Mouse (Mus musculus) right cerebral cortex, postnatal 25 days (tissue): ENCODE measurements at regions not wholly inside any gene's neighbourhood (a gene's known extent, or its start where the extent isn't known, plus 50 kb on each side); places are given as distances from the start of the nearest gene placed in this dataset.
A peak's percentile ranks its signal among the peaks of the same experiment; 100 is the strongest.

Source experiments
- DNase-seq: peaks from one replicate; pipeline ENCODE4 v3.0.0; 2022

GRCm38 (mm10) chr3:34458766-34459165 is 191.4 kb upstream of the Sox2 start:
- no peak for DNase-seq

GRCm38 (mm10) chr3:34457821-34458220 is 192.4 kb upstream of the Sox2 start:
- DNase-seq, result no peak

DNA sequence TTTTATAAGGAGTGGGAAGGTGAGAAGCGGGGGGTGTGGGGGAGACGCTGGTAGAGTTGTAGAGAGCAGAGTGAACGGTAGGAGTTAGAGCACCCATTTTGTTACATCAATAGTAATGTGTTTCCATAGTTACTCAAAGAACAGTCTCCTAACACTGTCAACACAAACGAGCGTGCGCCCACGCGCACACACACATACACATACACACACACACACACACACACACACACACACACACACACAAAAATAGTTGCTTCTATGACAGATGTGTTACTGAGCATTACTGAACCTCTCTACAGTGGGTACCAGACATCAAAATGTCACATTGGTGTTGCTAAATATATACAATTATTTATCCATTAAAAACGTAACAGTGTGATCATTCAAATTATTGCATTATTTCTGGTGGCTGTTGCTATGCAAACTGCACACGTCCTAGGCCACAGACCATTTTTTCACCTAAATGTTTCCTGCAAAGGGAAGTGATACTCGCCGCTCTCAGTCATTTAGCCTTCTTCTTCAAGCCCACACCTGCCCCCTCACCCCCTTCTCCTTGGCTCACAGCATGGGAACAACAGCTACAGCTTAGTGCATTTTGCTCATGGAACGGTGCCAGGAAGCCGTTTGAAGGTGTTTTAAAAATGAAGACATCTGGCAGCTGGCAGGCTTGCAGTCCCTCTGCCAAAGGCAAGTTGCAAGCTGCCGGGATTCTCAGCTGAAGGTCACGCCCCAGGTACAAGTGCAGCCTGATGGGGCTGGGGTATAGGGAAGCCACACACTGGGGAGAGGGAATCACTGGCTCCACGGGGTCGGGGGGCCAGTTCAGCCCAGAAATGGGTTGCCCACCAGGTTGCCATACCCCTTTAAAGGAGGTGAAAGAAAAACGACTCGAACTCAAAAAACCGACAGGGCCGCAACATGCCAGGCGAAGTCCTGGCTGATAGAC is 193.4 kb upstream of the Sox2 start:
- no peak for DNase-seq

GRCm38 (mm10) chr3:34454026-34454624 is 196.1 kb upstream of the Sox2 start:
- DNase-seq, result no peak

GRCm38 (mm10) chr3:34445354-34445753 is 204.9 kb upstream of the Sox2 start:
- DNase-seq, result no peak

- no peak for DNase-seq
Measured at GRCm38 (mm10) chr3:34444802-34445201, 205.4 kb upstream of the Sox2 start.

GRCm38 (mm10) chr3:34443731-34444628 is 206.2 kb upstream of the Sox2 start:
- DNase-seq, result peak; percentile 34

DNA sequence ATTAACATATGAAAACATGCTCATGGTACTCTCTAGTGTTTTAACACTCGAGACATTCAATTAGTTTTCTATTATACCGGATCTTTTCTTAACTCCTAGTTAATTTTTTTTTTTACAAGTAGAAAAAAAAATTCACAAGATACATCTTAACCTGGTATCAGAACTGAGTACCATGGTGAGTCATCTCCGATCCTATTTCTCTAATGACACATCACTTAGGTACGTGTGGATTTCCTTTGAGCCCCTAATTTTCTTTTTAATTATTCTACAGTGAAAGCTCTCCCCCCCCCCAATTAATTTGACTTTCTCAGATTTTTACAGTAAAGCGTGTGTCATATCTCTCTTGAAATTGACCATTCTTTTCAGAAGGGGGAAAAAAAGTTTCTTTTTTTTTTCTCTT is 206.9 kb upstream of the Sox2 start:
- DNase-seq, result no peak

DNA sequence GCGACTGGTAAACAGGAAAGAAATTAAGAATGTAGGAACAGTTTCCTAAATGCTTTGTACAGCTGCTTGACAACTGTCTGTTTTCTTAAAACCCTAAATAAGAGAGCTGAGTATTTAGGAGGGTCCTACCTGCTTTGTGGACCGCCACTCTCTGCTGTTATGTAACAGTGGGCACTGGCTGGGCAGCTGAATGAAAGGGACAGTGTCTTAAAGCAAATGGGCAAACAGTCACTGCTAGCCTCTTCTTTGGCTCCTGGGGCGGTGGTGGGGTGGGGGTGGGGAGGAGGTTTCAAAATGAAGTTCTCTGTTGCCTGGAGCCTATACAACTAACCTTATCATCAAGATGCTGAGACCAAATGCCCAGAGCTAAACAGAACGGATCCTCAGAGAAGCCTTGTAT is 208.4 kb upstream of the Sox2 start:
- DNase-seq, result no peak

- no peak for DNase-seq
Measured at GRCm38 (mm10) chr3:34441266-34441665, 208.9 kb upstream of the Sox2 start.

DNA sequence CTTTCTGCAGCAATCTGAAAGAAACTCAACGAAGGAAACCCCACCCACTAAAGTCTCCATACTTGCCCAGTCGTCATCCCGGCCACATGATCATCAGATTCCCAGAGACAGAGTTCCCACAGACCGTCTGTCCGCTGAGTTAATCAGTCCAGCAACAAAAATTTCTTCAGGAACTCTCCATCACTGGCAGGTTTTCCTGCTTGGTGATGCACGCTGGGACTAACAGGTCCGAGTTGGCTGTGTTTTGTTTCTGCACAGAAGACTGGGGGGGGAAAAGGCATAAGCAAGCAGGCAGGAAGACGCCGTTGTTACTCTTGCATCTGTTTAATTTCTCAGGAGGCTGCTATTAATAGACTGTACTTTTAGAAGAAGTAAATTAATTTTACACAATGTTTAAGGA is 215.3 kb upstream of the Sox2 start:
- DNase-seq, result no peak

- DNase-seq, result no peak
Measured at GRCm38 (mm10) chr3:34427967-34428366, 222.2 kb upstream of the Sox2 start.

GRCm38 (mm10) chr3:34427495-34427894 is 222.7 kb upstream of the Sox2 start:
- no peak for DNase-seq

- no peak for DNase-seq
Measured at GRCm38 (mm10) chr3:34426955-34427354, 223.2 kb upstream of the Sox2 start.

GRCm38 (mm10) chr3:34411915-34412306 is 238.3 kb upstream of the Sox2 start:
- DNase-seq, result no peak

DNA sequence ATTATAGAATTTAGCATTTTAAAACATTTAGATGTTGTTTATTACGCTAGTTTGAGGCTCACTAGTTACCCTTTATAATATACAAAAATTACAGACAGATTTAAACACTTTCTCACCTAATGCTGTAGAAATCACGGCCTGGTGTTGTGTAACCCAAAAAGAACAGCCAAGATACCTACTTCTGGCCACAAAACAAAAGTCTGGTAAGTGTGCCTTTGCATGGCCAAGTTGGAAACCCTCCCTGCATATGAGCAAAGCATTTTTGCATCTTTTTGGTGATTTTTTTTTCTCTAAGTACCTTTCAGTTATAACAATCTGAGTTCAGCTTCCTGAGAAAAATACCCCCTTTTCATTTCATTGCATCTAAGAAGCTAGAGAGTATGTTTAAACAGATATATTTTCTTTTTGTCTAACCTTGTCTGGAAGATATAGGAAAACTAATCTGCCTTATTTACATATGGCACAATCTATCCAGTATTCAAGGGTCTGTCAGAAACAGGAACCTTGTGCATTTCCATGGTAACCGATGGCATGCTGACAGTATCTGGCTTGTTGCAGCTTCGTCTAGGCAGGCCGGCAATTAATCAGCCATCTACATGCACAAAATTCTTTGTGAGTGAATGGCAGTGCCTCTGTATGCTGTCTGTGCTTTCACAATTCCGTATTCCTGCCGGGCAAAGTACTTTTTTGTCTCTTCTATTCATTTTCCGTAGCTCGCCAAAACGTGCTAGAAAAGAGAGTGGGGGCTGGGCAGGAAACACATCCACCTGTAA is 238.9 kb upstream of the Sox2 start:
- DNase-seq, result peak; percentile 6

GRCm38 (mm10) chr3:34403586-34403985 is 246.6 kb upstream of the Sox2 start:
- DNase-seq, result peak; percentile 30

GRCm38 (mm10) chr3:34391275-34391674 is 258.9 kb upstream of the Sox2 start:
- no peak for DNase-seq

DNA sequence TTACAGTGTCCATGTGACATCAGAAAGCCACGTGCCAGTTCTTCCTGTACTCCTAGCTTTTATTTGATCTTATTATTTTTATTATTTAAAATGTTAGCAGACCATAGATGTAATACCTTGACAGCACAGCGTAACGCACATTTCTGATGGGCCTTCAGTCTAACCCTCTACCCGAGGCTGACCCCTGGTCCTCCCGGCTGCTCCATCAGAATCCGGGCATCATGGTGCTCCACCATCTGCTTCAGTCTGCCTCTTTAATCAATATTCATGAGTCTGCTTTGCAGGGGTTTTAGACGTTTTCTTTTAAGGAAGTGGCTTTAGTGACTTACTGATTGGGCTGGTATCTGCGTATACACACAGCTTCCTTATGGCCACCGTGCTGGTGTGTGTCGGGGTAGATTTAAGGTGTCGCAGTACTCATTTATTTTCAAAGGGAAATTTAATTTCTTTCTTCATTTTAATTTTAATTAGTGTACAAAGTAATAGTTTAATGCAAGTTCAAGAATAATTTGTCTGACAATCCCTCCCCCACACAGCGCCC is 265.2 kb upstream of the Sox2 start:
- no peak for DNase-seq

DNA sequence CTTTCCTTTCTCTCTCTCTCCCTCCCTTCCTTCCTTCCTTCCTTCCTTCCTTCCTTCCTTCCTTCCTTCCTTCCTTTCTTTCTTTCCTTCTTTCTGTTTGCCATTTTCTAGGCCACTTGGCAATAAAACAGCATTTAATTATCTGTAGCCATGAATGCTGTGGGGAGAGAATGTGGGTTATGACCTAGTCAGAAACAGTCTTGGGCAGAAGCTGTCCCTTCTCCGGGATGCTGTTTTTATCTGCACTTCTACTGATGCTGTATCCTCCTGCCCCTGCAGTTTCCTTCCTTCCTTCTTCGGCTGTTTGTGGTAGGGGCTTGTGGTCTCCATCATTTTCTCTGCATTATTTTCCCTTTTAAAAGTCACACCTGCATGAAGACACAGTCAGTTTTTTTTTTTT is 272.3 kb upstream of the Sox2 start:
- no peak for DNase-seq

DNA sequence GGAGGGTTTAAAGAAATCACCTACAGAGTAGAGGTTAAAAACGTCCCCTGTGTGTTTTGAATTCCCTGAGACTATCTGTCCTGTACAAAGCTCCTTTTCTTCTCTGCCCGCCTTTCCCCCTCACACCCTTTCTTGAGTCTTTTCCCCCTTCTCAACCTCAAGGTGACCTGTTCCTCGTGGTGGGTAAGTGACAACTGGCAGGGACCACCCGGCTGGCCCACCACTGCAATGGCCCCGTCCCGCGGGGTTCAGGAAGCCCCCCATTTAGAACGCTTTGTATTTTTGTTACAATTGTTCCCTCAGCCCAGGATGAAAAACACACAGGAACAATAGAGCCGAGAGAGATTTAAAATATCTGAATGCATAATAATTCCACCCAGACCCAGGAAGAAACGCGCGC is 272.9 kb upstream of the Sox2 start:
- no peak for DNase-seq

DNA sequence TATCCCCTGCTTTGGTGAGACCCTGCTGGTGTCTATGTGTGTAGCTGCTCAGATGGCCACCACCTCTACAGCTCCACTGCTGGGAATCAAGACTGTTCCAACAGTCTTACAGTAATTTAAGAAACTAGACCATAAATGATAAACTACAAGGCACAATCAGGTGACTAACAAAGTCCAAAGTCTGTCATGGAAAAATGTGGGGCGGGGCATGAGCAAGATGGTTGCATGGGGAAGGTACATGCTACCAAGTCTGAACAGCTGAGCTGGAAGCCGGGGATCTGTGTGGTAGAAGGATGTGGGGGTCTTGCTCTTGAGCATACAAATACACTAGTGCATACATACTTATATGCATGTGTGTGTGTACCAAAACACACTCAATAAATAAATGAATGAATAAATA is 278.8 kb upstream of the Sox2 start:
- no peak for DNase-seq
